Mouse (Mus musculus) MEL (cell line): ENCODE measurements around the gene Tacc3. TPM values are rescaled to one million over a fixed set of nuclear protein-coding genes. Genes with fewer than 3 reads are reported as not detected.

ENCODE experiments used
- DNase-seq: peaks from one replicate; pipeline ENCODE4 v3.0.0; 2011; ENCODE audit warnings: low read depth, low spot score
- H3K27ac ChIP-seq: 2 replicates; pipeline ENCODE4 v1.5.1; 2012; ENCODE audit warnings: low read depth, mild to moderate bottlenecking, control low read depth, low read length, moderate library complexity; ENCODE audit not compliant: control insufficient read depth
- H3K27me3 ChIP-seq, 2 experiments: fragments of 150-350 bp in 1 of 2; sonication (generic) in 1 of 2; 2 replicates each; pipeline ENCODE4 v1.6.1; 2012; ENCODE audit warnings: low read length in 2 of 2, mild to moderate bottlenecking in 2 of 2, improper control_type of control experiment in 1 of 2, moderate library complexity in 1 of 2; ENCODE audit not compliant: insufficient read depth in 2 of 2, control insufficient read depth in 1 of 2
- H3K36me3 ChIP-seq, 2 experiments: 2 replicates each; pipeline ENCODE4 v1.6.1; 2012 to 2014; ENCODE audit warnings: low read length in 2 of 2, improper control_type of control experiment in 1 of 2, inconsistent platforms in 1 of 2, mild to moderate bottlenecking in 1 of 2; ENCODE audit not compliant: insufficient read depth in 2 of 2, control insufficient read depth in 1 of 2
- H3K4me1 ChIP-seq, 2 experiments: fragments of 150-350 bp in 1 of 2; sonication (generic) in 1 of 2; 2 replicates each; pipeline ENCODE4 v1.6.1; 2012; ENCODE audit warnings: low read length in 2 of 2, improper control_type of control experiment in 1 of 2, mild to moderate bottlenecking in 1 of 2; ENCODE audit not compliant: insufficient read depth in 2 of 2, control insufficient read depth in 1 of 2
- H3K4me3 ChIP-seq, 2 experiments: fragments of 150-350 bp in 1 of 2; sonication (generic) in 1 of 2; 2 replicates each; pipeline ENCODE4 v1.5.1; 2012; ENCODE audit warnings: low read depth in 2 of 2, low read length in 2 of 2, mild to moderate bottlenecking in 2 of 2, moderate library complexity in 2 of 2, control low read depth in 1 of 2, improper control_type of control experiment in 1 of 2; ENCODE audit not compliant: control insufficient read depth in 1 of 2, insufficient read depth in 1 of 2
- H3K79me2 ChIP-seq: 2 replicates; pipeline ENCODE4 v1.6.1; 2012; ENCODE audit warnings: mild to moderate bottlenecking, low read length, moderate library complexity; ENCODE audit not compliant: control insufficient read depth, poor library complexity, insufficient read depth
- H3K9ac ChIP-seq: 2 replicates; pipeline ENCODE4 v1.6.1; 2012; ENCODE audit warnings: low read depth, mild to moderate bottlenecking, control low read depth, low read length, moderate library complexity; ENCODE audit not compliant: control insufficient read depth, poor library complexity, severe bottlenecking
- H3K9me3 ChIP-seq: fragments of 150-350 bp; sonication (generic); replicated peaks from 2 replicates; pipeline ENCODE4 v1.6.1; 2012; ENCODE audit warnings: mild to moderate bottlenecking, low read length, improper control_type of control experiment, moderate library complexity; ENCODE audit not compliant: insufficient read depth
- CHD1 ChIP-seq: IDR thresholded peaks from 2 replicates; pipeline ENCODE4 v1.6.1; 2012; ENCODE audit warnings: low read depth, mild to moderate bottlenecking, inconsistent platforms, low read length, improper control_type of control experiment
- CTCF ChIP-seq, 3 experiments: IDR thresholded peaks in 2 of 3; conservative IDR thresholded peaks in 1 of 3; 2 replicates each; pipeline ENCODE4 v1.5.1; 2011 to 2012; ENCODE audit warnings: low read length in 3 of 3, low read depth in 2 of 3, mild to moderate bottlenecking in 2 of 3, improper control_type of control experiment in 1 of 3, inconsistent platforms in 1 of 3, mixed read lengths in 1 of 3, moderate library complexity in 1 of 3; ENCODE audit not compliant: control insufficient read depth in 1 of 3, insufficient read depth in 1 of 3, poor library complexity in 1 of 3, severe bottlenecking in 1 of 3
- E2F4 ChIP-seq: IDR thresholded peaks from 2 replicates; pipeline ENCODE4 v1.6.1; 2011; ENCODE audit warnings: low read depth, low read length, improper control_type of control experiment, borderline replicate concordance
- ELF1 ChIP-seq: IDR thresholded peaks from 2 replicates; pipeline ENCODE4 v1.6.1; 2014; ENCODE audit warnings: low read depth, mild to moderate bottlenecking, inconsistent platforms, low read length, improper control_type of control experiment, moderate library complexity
- EP300 ChIP-seq, 2 experiments: IDR thresholded peaks; 2 replicates each; pipeline ENCODE4 v1.6.1; 2011; ENCODE audit warnings: improper control_type of control experiment in 2 of 2, low read length in 2 of 2, low read depth in 1 of 2, mild to moderate bottlenecking in 1 of 2
- GABPA ChIP-seq: IDR thresholded peaks from 2 replicates; pipeline ENCODE4 v1.6.1; 2012; ENCODE audit warnings: low read depth, mild to moderate bottlenecking, inconsistent platforms, low read length, improper control_type of control experiment, moderate library complexity
- GATA1 ChIP-seq: IDR thresholded peaks from 2 replicates; pipeline ENCODE4 v1.6.1; 2011; ENCODE audit warnings: low read depth, low read length, improper control_type of control experiment
- HCFC1 ChIP-seq: IDR thresholded peaks from 2 replicates; pipeline ENCODE4 v1.6.1; 2012; ENCODE audit warnings: low read depth, mild to moderate bottlenecking, inconsistent platforms, low read length, improper control_type of control experiment, moderate library complexity
- JUND ChIP-seq: IDR thresholded peaks from 2 replicates; pipeline ENCODE4 v1.6.1; 2011; ENCODE audit warnings: low read depth, mild to moderate bottlenecking, improper control_type of control experiment, low read length
- KAT2A ChIP-seq: conservative IDR thresholded peaks from 2 replicates; pipeline ENCODE4 v1.6.1; 2012; ENCODE audit warnings: low read depth, low read length, improper control_type of control experiment, inconsistent platforms
- MAZ ChIP-seq: IDR thresholded peaks from 2 replicates; pipeline ENCODE4 v1.6.1; 2012; ENCODE audit warnings: low read depth, mild to moderate bottlenecking, inconsistent platforms, low read length, improper control_type of control experiment
- MYB ChIP-seq: IDR thresholded peaks from 2 replicates; pipeline ENCODE4 v1.6.1; 2011; ENCODE audit warnings: mild to moderate bottlenecking, low read depth, low read length, improper control_type of control experiment
- NELFE ChIP-seq: IDR thresholded peaks from 2 replicates; pipeline ENCODE4 v1.6.1; 2011; ENCODE audit warnings: low read depth, low read length, improper control_type of control experiment
- POLR2A ChIP-seq, 2 experiments: IDR thresholded peaks; 2 replicates each; pipeline ENCODE4 v1.6.1; 2011 to 2012; ENCODE audit warnings: low read length in 2 of 2, mild to moderate bottlenecking in 2 of 2, control low read depth in 1 of 2, improper control_type of control experiment in 1 of 2, low read depth in 1 of 2, moderate library complexity in 1 of 2; ENCODE audit not compliant: control insufficient read depth in 1 of 2, insufficient read depth in 1 of 2, poor library complexity in 1 of 2
- POLR2AphosphoS5 ChIP-seq: IDR thresholded peaks from 2 replicates; pipeline ENCODE4 v1.6.1; 2012; ENCODE audit warnings: low read depth, borderline replicate concordance, mild to moderate bottlenecking, inconsistent platforms, low read length, moderate library complexity, mixed read lengths
- RAD21 ChIP-seq: IDR thresholded peaks from 2 replicates; pipeline ENCODE4 v1.6.1; 2011; ENCODE audit warnings: mild to moderate bottlenecking, low read depth, low read length, improper control_type of control experiment
- SIN3A ChIP-seq: IDR thresholded peaks from 2 replicates; pipeline ENCODE4 v1.6.1; 2012; ENCODE audit warnings: low read length, improper control_type of control experiment, inconsistent platforms
- SMC3 ChIP-seq: IDR thresholded peaks from 2 replicates; pipeline ENCODE4 v1.6.1; 2011; ENCODE audit warnings: low read depth, low read length, improper control_type of control experiment
- TAL1 ChIP-seq: IDR thresholded peaks from 2 replicates; pipeline ENCODE4 v1.6.1; 2012; ENCODE audit warnings: mild to moderate bottlenecking, inconsistent platforms, low read length, moderate library complexity, mixed read lengths
- TBP ChIP-seq: IDR thresholded peaks from 2 replicates; pipeline ENCODE4 v1.8.0; 2011; ENCODE audit warnings: low read depth, low read length, improper control_type of control experiment
- TCF12 ChIP-seq: IDR thresholded peaks from 2 replicates; pipeline ENCODE4 v1.6.1; 2014; ENCODE audit warnings: low read depth, mild to moderate bottlenecking, inconsistent platforms, low read length, improper control_type of control experiment, moderate library complexity
- UBTF ChIP-seq: IDR thresholded peaks from 2 replicates; pipeline ENCODE4 v1.6.1; 2012; ENCODE audit warnings: low read depth, mild to moderate bottlenecking, inconsistent platforms, low read length, improper control_type of control experiment, moderate library complexity, borderline replicate concordance; ENCODE audit not compliant: insufficient read depth
- USF1 ChIP-seq: IDR thresholded peaks from 2 replicates; pipeline ENCODE4 v1.6.1; 2014; ENCODE audit warnings: low read depth, mild to moderate bottlenecking, inconsistent platforms, low read length, improper control_type of control experiment, moderate library complexity
- ZKSCAN1 ChIP-seq: IDR thresholded peaks from 2 replicates; pipeline ENCODE4 v1.6.1; 2012; ENCODE audit warnings: low read depth, mild to moderate bottlenecking, inconsistent platforms, low read length, improper control_type of control experiment, moderate library complexity
- ZNF384 ChIP-seq: IDR thresholded peaks from 2 replicates; pipeline ENCODE4 v1.6.1; 2012; ENCODE audit warnings: low read depth, mild to moderate bottlenecking, inconsistent platforms, low read length, improper control_type of control experiment
- polyA plus RNA-seq, 2 experiments: library from polyadenylated mRNA; stranded (reverse) in 1 of 2; unstranded in 1 of 2; fragments of >175 nt in 1 of 2; fragments of >200 nt in 1 of 2; gene quantifications; 2 replicates each; pipeline versions ENCODE4 v1.2.1 to v1.2.4; 2012; ENCODE audit warnings: low replicate concordance in 2 of 2, low read depth in 1 of 2; ENCODE audit not compliant: insufficient read length in 2 of 2, insufficient read depth in 1 of 2, missing spikeins in 1 of 2
- total RNA-seq: library from RNA; depleted of rRNA; stranded (reverse); fragments of 300-350 nt; gene quantifications from 2 replicates; pipeline ENCODE4 v1.2.3, GENCODE M21; 2012

Gene Tacc3
- total and polyA plus RNA-seq, 3 experiments: 149 to 609 (median 165) TPM

GRCm38 (mm10) chr5:33658664-33659050 is 729 bp downstream of the Tacc3 start:
- Histone ChIP-seq H3K27ac (peak overlapping the region; percentile 85), H3K4me3 (peak overlapping the region; percentile 80 to 83), H3K9me3 (no peaks in the 10 kb centered on the region), H3K4me1 (peaks cover 0 to 21% of the 10 kb centered on the region in 2 experiments; a peak in 2 of 4 replicates), H3K27me3 (no peaks in the 10 kb centered on the region), H3K9ac (peak overlapping the region; percentile 91), H3K36me3 (peaks cover 18 to 27% of the 10 kb centered on the region in 2 experiments), H3K79me2 (peaks cover 53% of the 10 kb centered on the region)
- TF ChIP-seq GABPA (no peak), JUND (no peak), HCFC1 (no peak), UBTF (0 out of 2 replicates have a peak, but pooled peaks have one; percentile 70), ZNF384 (no peak), GATA1 (no peak), CTCF (IDR thresholded peaks at IDR 0.05 in 2 of 3, conservative IDR thresholded peaks at IDR 0.05 in 1 of 3; ENCODE audit: control insufficient read depth in 1 of 3, insufficient read depth in 1 of 3, low read depth in 2 of 3, low read length in 3 of 3, poor library complexity in 1 of 3, severe bottlenecking in 1 of 3) (no peak)
- DNase-seq: no peak

- no peak overlapping the region for H3K9ac ChIP-seq
- H3K27ac ChIP-seq: no peak overlapping the region
- no peaks in the 10 kb centered on the region for H3K27me3 ChIP-seq
- peaks cover 12 to 51% of the 10 kb centered on the region in 2 experiments for H3K36me3 ChIP-seq
- H3K4me1 ChIP-seq: peaks cover 2 to 11% of the 10 kb centered on the region in 2 experiments; a peak in 3 of 4 replicates
- peak; percentile 68 for DNase-seq
- TF ChIP-seq MAZ (no peak), SIN3A (no peak), CTCF (IDR thresholded peaks at IDR 0.05 in 2 of 3, conservative IDR thresholded peaks at IDR 0.05 in 1 of 3; ENCODE audit: control insufficient read depth in 1 of 3, insufficient read depth in 1 of 3, low read depth in 2 of 3, low read length in 3 of 3, poor library complexity in 1 of 3, severe bottlenecking in 1 of 3) (peak; percentile 22 to 72 (median 69); a peak in 4 of 6 replicates), ELF1 (no peak), SMC3 (peak; percentile 47), MYB (no peak), TBP (no peak), GATA1 (no peak), TAL1 (no peak), ZNF384 (no peak), USF1 (no peak), RAD21 (peak; percentile 44), POLR2A (IDR thresholded peaks at IDR 0.05; ENCODE audit: control insufficient read depth in 1 of 2, insufficient read depth in 1 of 2, low read depth in 1 of 2, low read length in 2 of 2, poor library complexity in 1 of 2) (no peak), EP300 (IDR thresholded peaks at IDR 0.05; ENCODE audit: low read depth in 1 of 2, low read length in 2 of 2) (no peak), UBTF (no peak), NELFE (no peak), TCF12 (no peak), GABPA (no peak), KAT2A (no peak), ZKSCAN1 (no peak), CHD1 (no peak), POLR2AphosphoS5 (no peak), E2F4 (no peak)
- TF ChIP-seq, all 39 proteins: peak for 3
- no peak overlapping the region for H3K4me3 ChIP-seq
- H3K9me3 ChIP-seq: no peaks in the 10 kb centered on the region
- peaks cover 5% of the 10 kb centered on the region; the same call in 1 of the 2 replicates for H3K79me2 ChIP-seq
These were observed 10.3 kb downstream of the Tacc3 start for GRCm38 (mm10) chr5:33668223-33668622.
